Mouse (Mus musculus): ENCODE data around the gene Nlgn1.

- TF ChIP-seq CTCF (conservative IDR thresholded peaks at IDR 0.05; ENCODE audit: low read length) = no peak
- TF ChIP-seq POU5F1 (IDR thresholded peaks at IDR 0.05; ENCODE audit: borderline replicate concordance, low read length) = no peak
Measured at GRCm38 (mm10) chr3:25963568-25963967, 368.7 kb downstream of the Nlgn1 start.
